Mouse (Mus musculus) brain, embryonic 14.5 days (tissue): ENCODE results near the gene Mycs. TPM values are rescaled to one million over a fixed set of nuclear protein-coding genes. Genes with fewer than 3 reads are reported as not detected.

ENCODE experiments used
- DNase-seq: peaks from one replicate; pipeline ENCODE4 v3.0.0-alpha.2; 2011; ENCODE audit warnings: low read depth
- CTCF ChIP-seq: fragments of 200-500 bp; IDR thresholded peaks from 2 replicates; pipeline ENCODE4 v1.5.1; 2012; ENCODE audit warnings: inconsistent platforms, mild to moderate bottlenecking, moderate library complexity, borderline replicate concordance; ENCODE audit not compliant: insufficient read depth, insufficient read length; ENCODE audit errors: extremely low read depth
- POLR2A ChIP-seq: fragments of 200-500 bp; IDR thresholded peaks from 2 replicates; pipeline ENCODE4 v1.6.1; 2012; ENCODE audit warnings: mild to moderate bottlenecking, inconsistent platforms, borderline replicate concordance; ENCODE audit not compliant: poor library complexity, insufficient read depth, insufficient read length, severe bottlenecking; ENCODE audit errors: extremely low read depth
- polyA plus RNA-seq: library from polyadenylated mRNA; depleted of rRNA; stranded (reverse); fragments of >200 nt; gene quantifications from 2 replicates; pipeline ENCODE4 v1.2.3, GENCODE M21; 2012; rRNA removed

Gene Mycs
- 0.04 TPM in 1 of 2 replicates, not detected in the other for polyA plus RNA-seq

DNA sequence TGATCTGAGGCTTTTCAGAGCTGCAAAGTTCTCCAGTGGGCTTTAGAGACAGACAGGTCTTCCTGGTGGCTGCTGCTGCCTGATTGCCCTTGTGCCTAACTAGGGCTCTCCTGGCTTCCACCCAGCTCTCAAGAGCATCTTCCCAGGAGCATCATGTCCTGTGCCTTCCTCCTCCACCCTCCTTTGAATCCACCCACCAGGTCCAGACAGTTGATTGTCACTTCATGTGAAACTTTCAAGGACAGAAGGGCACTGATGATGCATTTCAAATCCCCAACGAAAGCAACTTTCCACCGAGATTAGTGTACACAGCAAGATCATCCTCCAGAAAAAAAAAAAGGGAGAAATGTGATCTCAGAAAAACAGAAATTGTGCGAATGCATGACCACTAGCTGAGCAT, at the start of gene Mycs:
TSS of gene Mycs (minus strand) at position 101 of the 400 bp plus-strand sequence.
- TF ChIP-seq POLR2A (no peak), CTCF (no peak)
- DNase-seq = no peak

DNA sequence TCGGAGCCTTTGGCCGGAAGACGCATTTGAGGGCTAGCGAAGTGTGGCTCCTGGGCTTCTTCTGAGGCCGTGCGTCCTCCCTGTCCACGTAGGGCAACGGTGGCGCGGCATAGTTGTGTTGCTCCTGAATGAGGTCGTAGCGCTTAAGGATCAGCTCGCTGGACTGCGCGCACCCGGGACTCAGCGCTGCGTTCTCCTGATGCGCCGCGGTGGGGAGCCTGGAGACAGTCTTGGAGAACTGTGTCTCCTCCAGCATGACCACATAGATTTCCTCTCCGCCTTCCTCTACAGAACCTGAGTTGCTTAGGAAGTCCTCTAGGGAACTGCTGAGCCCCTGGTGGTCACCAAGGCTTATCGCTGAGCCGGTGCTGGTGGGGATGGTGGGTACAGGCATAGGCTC, 1.0 kb downstream of the Mycs start:
- TF ChIP-seq CTCF (no peak), POLR2A (no peak)
- DNase-seq = peak; percentile 6

Other genes with a start within 250 kb of the Mycs start
- not detected in 2 replicates for gene Btbd35f7, start 199.8 kb upstream of the Mycs start, polyA plus RNA-seq